Mouse (Mus musculus) lung, postnatal 0 days (tissue): ENCODE measurements around the gene Tekt1. TPM values are rescaled to one million over a fixed set of nuclear protein-coding genes. Genes with fewer than 3 reads are reported as not detected.
A peak's percentile ranks its signal among the peaks of the same experiment; 100 is the strongest.

Experiments used
- ATAC-seq: fragments of 200-750 bp; cut with Nextera tagmentation; 2 replicates; pipeline ENCODE4 v1.8.0; 2017; ENCODE audit warnings: moderate library complexity
- DNase-seq: peaks from one replicate; pipeline ENCODE4 v3.0.0-alpha.2; 2016; ENCODE audit warnings: low spot score
- H3K27ac ChIP-seq: fragments of 300-500 bp; sonication (generic); 2 replicates; pipeline ENCODE4 v1.5.1; 2014; ENCODE audit warnings: antibody characterized with exemption, mild to moderate bottlenecking, low read length, mixed read lengths
- H3K27me3 ChIP-seq: fragments of 300-500 bp; sonication (generic); replicated peaks from 2 replicates; pipeline ENCODE4 v1.6.1; 2014; ENCODE audit warnings: low read length, mixed read lengths; ENCODE audit not compliant: insufficient read depth
- H3K36me3 ChIP-seq: fragments of 300-500 bp; sonication (generic); 2 replicates; pipeline ENCODE4 v1.6.1; 2014; ENCODE audit warnings: low read length, mixed read lengths; ENCODE audit not compliant: insufficient read depth
- H3K4me1 ChIP-seq: fragments of 300-500 bp; sonication (generic); 2 replicates; pipeline ENCODE4 v1.6.1; 2014; ENCODE audit warnings: antibody characterized with exemption, low read depth, low read length, mixed read lengths; ENCODE audit not compliant: insufficient read depth
- H3K4me2 ChIP-seq: fragments of 300-500 bp; sonication (generic); replicated peaks from 2 replicates; pipeline ENCODE4 v1.6.1; 2014; ENCODE audit warnings: low read depth, mild to moderate bottlenecking, low read length, moderate library complexity, mixed read lengths
- H3K4me3 ChIP-seq: fragments of 300-500 bp; sonication (generic); 2 replicates; pipeline ENCODE4 v1.5.1; 2014; ENCODE audit warnings: low read depth, low read length
- H3K9ac ChIP-seq: fragments of 300-500 bp; sonication (generic); replicated peaks from 2 replicates; pipeline ENCODE4 v1.6.1; 2014; ENCODE audit warnings: low read depth, mild to moderate bottlenecking
- H3K9me3 ChIP-seq: fragments of 300-500 bp; sonication (generic); 2 replicates; pipeline ENCODE4 v1.6.1; 2016; ENCODE audit warnings: low read length, mixed read lengths
- CTCF ChIP-seq: IDR thresholded peaks from 2 replicates; pipeline ENCODE4 v1.5.1; 2016; ENCODE audit warnings: antibody characterized with exemption, mild to moderate bottlenecking
- EP300 ChIP-seq: IDR thresholded peaks from 2 replicates; pipeline ENCODE4 v1.6.1; 2016; ENCODE audit warnings: antibody characterized with exemption, mild to moderate bottlenecking, control low read depth
- WGBS: fragments of 180-500 bp; shearing (Covaris S2); extraction: QIAGEN DNeasy Blood & Tissue Kit; methylation state at CpG from one replicate; pipeline ENCODE4 v1.1.7; 2014; 5-methylcytosine and 5-hydroxymethylcytosine counted together
- polyA plus RNA-seq: library from polyadenylated mRNA; unstranded; fragments of >200 nt; fragmentation: Nextera tagmentation; extraction: Ambion mirVana; gene quantifications from 2 replicates; pipeline ENCODE4 v1.2.1, GENCODE M21; 2015

Tekt1 gene
- polyA plus RNA-seq, 1 experiment from 2014 or later, result 14.2 TPM

DNA sequence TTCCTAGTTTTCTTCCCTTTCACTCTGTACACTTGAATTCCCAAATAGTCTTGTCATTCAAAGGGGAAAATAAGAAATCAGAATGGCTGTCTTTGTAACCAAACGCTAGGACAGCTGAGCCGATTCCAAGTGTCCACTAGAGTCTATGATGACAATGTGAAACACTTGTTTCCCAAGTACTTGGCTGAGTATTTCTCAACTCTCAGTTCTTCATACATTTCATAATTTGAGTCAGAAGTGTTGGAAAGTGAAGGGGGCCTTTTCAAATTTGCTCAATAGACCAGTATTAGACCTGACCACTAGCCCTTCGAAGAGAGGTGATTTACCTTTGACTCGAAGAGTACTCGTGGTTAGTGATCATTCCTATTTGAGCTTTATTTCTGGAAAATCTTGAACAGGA lies 2.3 kb upstream of the Tekt1 start:
- WGBS, result 55% methylated on average over 5 of the region's 5 CpGs
- Histone ChIP-seq H3K27ac (peak overlapping the region; percentile 17), H3K4me1 (peaks cover 3% of the 10 kb centered on the region; the same call in 1 of the 2 replicates), H3K4me2 (no peak overlapping the region), H3K9ac (no peak overlapping the region), H3K36me3 (no peaks in the 10 kb centered on the region), H3K4me3 (no peak overlapping the region), H3K9me3 (no peaks in the 10 kb centered on the region), H3K27me3 (no peaks in the 10 kb centered on the region)
- DNase-seq, result peak; percentile 82
- peak; percentile 82 for TF ChIP-seq EP300
- TF ChIP-seq CTCF, result no peak
- ATAC-seq, result peak; percentile 57

GRCm38 (mm10) chr11:72363523-72364240 lies 1.4 kb upstream of the Tekt1 start:
- Histone ChIP-seq H3K36me3 (no peaks in the 10 kb centered on the region), H3K4me2 (no peak overlapping the region), H3K9me3 (no peaks in the 10 kb centered on the region), H3K4me3 (no peak overlapping the region), H3K27me3 (no peaks in the 10 kb centered on the region), H3K9ac (no peak overlapping the region), H3K27ac (peak overlapping the region; percentile 17), H3K4me1 (peaks cover 3% of the 10 kb centered on the region; the same call in 1 of the 2 replicates)
- peak; percentile 70 for ATAC-seq
- no peak for TF ChIP-seq CTCF
- peak; percentile 60 for TF ChIP-seq EP300
- peak; percentile 85 for DNase-seq
- 25% methylated on average over 8 of the region's 8 CpGs for WGBS

DNA sequence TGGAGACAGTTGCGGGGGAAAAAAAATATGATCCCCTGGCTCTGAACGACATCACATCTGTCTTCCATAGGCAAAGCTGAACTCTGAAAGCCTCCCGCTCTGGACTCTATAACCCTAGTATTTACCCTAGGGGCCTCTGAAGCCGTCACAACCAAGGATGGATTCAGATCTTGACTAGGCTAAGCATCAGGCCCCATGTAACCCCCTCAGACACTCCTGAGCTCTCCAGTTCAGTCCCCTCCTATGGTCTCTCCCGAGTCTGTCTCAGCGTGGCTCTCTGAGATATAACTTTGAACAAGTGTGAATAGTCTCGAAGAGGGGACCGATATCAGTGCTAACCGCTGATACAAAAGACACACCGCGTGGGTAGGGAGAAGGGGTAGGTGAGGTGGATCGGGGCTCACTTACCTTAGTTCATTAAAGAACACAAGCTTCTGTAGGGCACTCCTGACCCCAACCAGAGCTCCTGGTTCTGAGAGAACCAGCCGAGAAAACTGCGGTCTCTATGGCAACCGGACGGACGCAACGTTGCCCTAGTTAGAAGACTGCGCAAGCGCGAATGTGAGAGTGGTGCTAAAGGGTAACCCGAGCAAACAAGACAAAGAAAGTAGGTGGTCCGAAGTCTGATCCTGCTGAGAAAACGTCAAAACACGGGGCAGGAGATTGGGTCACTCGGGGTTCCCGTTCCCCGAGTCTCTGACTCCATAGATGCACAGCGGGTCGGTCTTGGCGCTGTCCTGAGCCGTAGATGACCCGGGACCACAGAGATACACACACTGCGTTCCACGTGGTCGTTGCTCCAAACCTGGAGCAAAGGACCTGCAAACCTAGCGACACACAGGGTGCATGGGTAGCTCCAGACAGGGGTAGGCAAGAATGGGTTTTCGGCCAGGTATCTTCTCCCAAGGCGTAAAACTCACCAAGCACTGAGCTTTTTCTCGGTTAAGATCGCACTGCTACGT lies 576 bp downstream of the Tekt1 start:
- WGBS, result 10% methylated on average over 42 of the region's 42 CpGs
- H3K27me3 ChIP-seq, result no peaks in the 10 kb centered on the region
- H3K4me2 ChIP-seq, result peak overlapping the region; percentile 70
- peak overlapping the region; percentile 34 for H3K4me3 ChIP-seq
- H3K9ac ChIP-seq, result no peak overlapping the region; the same call in 1 of the 2 replicates
- peak; percentile 60 for ATAC-seq
- H3K36me3 ChIP-seq, result no peaks in the 10 kb centered on the region
- no peak overlapping the region for H3K27ac ChIP-seq
- peaks cover 3% of the 10 kb centered on the region; the same call in 1 of the 2 replicates for H3K4me1 ChIP-seq
- H3K9me3 ChIP-seq, result no peaks in the 10 kb centered on the region
- DNase-seq, result peak; percentile 87
- TF ChIP-seq CTCF, result no peak
- no peak for TF ChIP-seq EP300

GRCm38 (mm10) chr11:72354971-72355728 lies 7.1 kb downstream of the Tekt1 start:
- ATAC-seq (peak; percentile 59), DNase-seq (peak; percentile 68)
- 24% methylated on average over 20 of the region's 20 CpGs for whole genome bisulfite sequencing
- TF ChIP-seq EP300 (no peak), CTCF (peak; percentile 98)
- no peaks in the 10 kb centered on the region for H3K27me3 ChIP-seq
- peak overlapping the region; percentile 31 for H3K4me2 ChIP-seq
- no peaks in the 10 kb centered on the region for H3K9me3 ChIP-seq
- H3K27ac ChIP-seq, result no peak overlapping the region
- H3K4me3 ChIP-seq, result no peak overlapping the region
- H3K9ac ChIP-seq, result no peak overlapping the region
- no peaks in the 10 kb centered on the region for H3K36me3 ChIP-seq
- H3K4me1 ChIP-seq, result no peaks in the 10 kb centered on the region

- 74% methylated on average over 3 of the region's 3 CpGs for WGBS
- Histone ChIP-seq H3K4me3 (no peak overlapping the region), H3K27me3 (no peaks in the 10 kb centered on the region), H3K9me3 (no peaks in the 10 kb centered on the region), H3K27ac (no peak overlapping the region), H3K36me3 (no peaks in the 10 kb centered on the region), H3K4me2 (no peak overlapping the region), H3K9ac (no peak overlapping the region), H3K4me1 (peaks cover 3% of the 10 kb centered on the region; the same call in 1 of the 2 replicates)
- ATAC-seq, result no peak
- DNase-seq, result no peak
- TF ChIP-seq CTCF, result no peak
- no peak for TF ChIP-seq EP300
These were observed 9.1 kb downstream of the Tekt1 start for GRCm38 (mm10) chr11:72353186-72353585.
